Mouse (Mus musculus) forebrain, embryonic 14.5 days (tissue): ENCODE measurements around the gene Tmem116. TPM values are rescaled to one million over a fixed set of nuclear protein-coding genes. Genes with fewer than 3 reads are reported as not detected.

ENCODE experiments used
- ATAC-seq: fragments of 200-750 bp; cut with Nextera tagmentation; 2 replicates; pipeline ENCODE4 v1.8.0; 2017; ENCODE audit warnings: mild to moderate bottlenecking, moderate library complexity
- DNase-seq: peaks from one replicate; pipeline ENCODE4 v3.0.0-alpha.2; 2015; ENCODE audit warnings: low spot score
- H3K27ac ChIP-seq: fragments of 300-500 bp; sonication (generic); 2 replicates; pipeline ENCODE4 v1.5.1; 2014; ENCODE audit warnings: low read depth, mild to moderate bottlenecking, control low read depth, low read length, moderate library complexity
- H3K27me3 ChIP-seq: fragments of 300-500 bp; sonication (generic); replicated peaks from 2 replicates; pipeline ENCODE4 v1.6.1; 2014; ENCODE audit warnings: low read length, control low read depth, mixed read lengths; ENCODE audit not compliant: control insufficient read depth, insufficient read depth
- H3K36me3 ChIP-seq: fragments of 300-500 bp; sonication (generic); 2 replicates; pipeline ENCODE4 v1.6.1; 2014; ENCODE audit warnings: low read length, control low read depth; ENCODE audit not compliant: control insufficient read depth, insufficient read depth
- H3K4me1 ChIP-seq: fragments of 300-500 bp; sonication (generic); 2 replicates; pipeline ENCODE4 v1.6.1; 2014; ENCODE audit warnings: antibody characterized with exemption, low read length, control low read depth; ENCODE audit not compliant: control insufficient read depth, insufficient read depth
- H3K4me2 ChIP-seq: fragments of 300-500 bp; sonication (generic); 2 replicates; pipeline ENCODE4 v1.6.1; 2014; ENCODE audit warnings: mild to moderate bottlenecking, control low read depth, low read length
- H3K4me3 ChIP-seq: fragments of 300-500 bp; sonication (generic); 2 replicates; pipeline ENCODE4 v1.5.1; 2014; ENCODE audit warnings: low read depth, low read length, control low read depth
- H3K9ac ChIP-seq: fragments of 300-500 bp; sonication (generic); 2 replicates; pipeline ENCODE4 v1.6.1; 2014; ENCODE audit warnings: mild to moderate bottlenecking, low read length, control low read depth, moderate library complexity
- H3K9me3 ChIP-seq: fragments of 300-500 bp; sonication (generic); replicated peaks from 2 replicates; pipeline ENCODE4 v1.6.1; 2016; ENCODE audit warnings: low read length, control low read depth, mixed read lengths; ENCODE audit not compliant: control insufficient read depth
- WGBS: fragments of 180-500 bp; shearing (Covaris S2); extraction: QIAGEN DNeasy Blood & Tissue Kit; methylation state at CpG from one replicate; pipeline ENCODE4 v1.1.7; 2014; 5-methylcytosine and 5-hydroxymethylcytosine counted together
- polyA plus RNA-seq: library from polyadenylated mRNA; unstranded; fragments of >200 nt; fragmentation: Nextera tagmentation; extraction: Ambion mirVana; gene quantifications from 2 replicates; pipeline ENCODE4 v1.2.1, GENCODE M21; 2014

Gene Tmem116
- polyA plus RNA-seq, 1 experiment from 2014 or later: 1.0 TPM

DNA sequence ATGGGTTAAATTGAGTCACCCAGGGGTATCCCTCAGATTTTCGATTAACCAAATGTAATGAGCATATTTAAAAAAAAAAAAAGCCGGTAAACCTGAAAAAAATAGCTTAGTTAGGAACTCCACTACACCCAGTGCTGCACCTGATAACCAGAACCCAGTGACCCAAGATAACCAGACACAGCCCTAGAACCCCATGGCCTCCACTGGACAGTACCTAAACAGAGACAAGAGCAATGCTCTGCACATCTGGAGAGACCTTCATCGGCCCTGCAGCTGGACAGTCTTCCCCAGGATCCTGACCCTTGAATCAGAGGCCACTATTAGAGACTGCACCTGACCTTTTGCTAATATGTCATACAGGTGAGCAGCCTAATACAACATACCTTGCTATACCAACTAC lies 95.4 kb downstream of the Tmem116 start:
- Histone ChIP-seq H3K9ac (no peak overlapping the region), H3K36me3 (no peaks in the 10 kb centered on the region), H3K27me3 (no peaks in the 10 kb centered on the region), H3K4me1 (peaks cover 15% of the 10 kb centered on the region), H3K4me2 (no peak overlapping the region), H3K9me3 (no peaks in the 10 kb centered on the region), H3K27ac (no peak overlapping the region), H3K4me3 (no peak overlapping the region)
- 92% methylated on average over 3 of the region's 3 CpGs for WGBS
- no peak for DNase-seq
- ATAC-seq: no peak

DNA sequence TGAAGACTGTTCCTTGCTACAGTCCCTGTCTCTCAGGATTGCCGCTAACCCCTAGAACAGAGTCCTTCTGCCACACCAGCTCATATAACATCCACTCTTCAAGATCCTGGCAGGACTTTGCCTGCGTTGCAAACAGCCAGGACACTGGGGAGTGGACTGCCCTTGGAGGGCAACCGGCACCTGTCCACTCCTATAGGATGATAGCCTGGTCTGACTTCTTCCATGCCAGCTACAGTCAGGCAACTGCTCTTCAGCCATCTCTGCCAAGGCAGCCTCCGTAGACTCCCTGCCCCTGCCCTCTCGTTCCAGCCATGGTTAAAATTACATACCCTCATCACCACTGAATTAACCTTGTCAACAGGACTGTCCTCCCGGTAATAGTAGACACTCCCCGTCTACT lies 97.5 kb downstream of the Tmem116 start:
- no peaks in the 10 kb centered on the region for H3K27me3 ChIP-seq
- no peaks in the 10 kb centered on the region for H3K36me3 ChIP-seq
- WGBS: 86% methylated on average over 7 of the region's 7 CpGs
- H3K4me3 ChIP-seq: no peak overlapping the region
- H3K9me3 ChIP-seq: no peaks in the 10 kb centered on the region
- H3K27ac ChIP-seq: no peak overlapping the region
- ATAC-seq (no peak), DNase-seq (no peak)
- H3K4me2 ChIP-seq: no peak overlapping the region
- H3K4me1 ChIP-seq: peaks cover 11% of the 10 kb centered on the region
- H3K9ac ChIP-seq: no peak overlapping the region

DNA sequence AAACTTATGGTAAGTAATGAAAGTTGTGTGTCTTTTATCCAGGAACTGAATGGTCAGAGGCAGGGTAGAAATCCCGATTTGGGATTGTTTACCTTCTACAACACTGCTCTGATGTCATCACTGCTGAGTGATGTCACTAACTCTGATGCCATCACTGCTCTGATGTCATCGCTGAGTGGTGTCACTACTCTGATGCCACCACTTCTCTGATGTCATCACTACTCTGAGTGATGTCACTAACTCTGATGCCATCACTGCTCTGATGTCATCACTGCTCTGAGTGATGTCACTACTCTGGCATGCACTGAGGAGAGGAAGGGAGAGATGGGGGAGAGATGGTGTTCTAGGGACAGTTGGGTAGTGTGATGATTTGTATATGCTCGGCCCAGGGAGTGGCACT lies 110.7 kb downstream of the Tmem116 start:
- Histone ChIP-seq H3K4me3 (no peak overlapping the region), H3K27ac (no peak overlapping the region), H3K9ac (no peak overlapping the region), H3K36me3 (no peaks in the 10 kb centered on the region), H3K9me3 (no peaks in the 10 kb centered on the region), H3K4me2 (no peak overlapping the region), H3K4me1 (no peaks in the 10 kb centered on the region), H3K27me3 (no peaks in the 10 kb centered on the region)
- no peak for DNase-seq
- ATAC-seq: no peak
- WGBS: 91% methylated on average over 3 of the region's 3 CpGs

DNA sequence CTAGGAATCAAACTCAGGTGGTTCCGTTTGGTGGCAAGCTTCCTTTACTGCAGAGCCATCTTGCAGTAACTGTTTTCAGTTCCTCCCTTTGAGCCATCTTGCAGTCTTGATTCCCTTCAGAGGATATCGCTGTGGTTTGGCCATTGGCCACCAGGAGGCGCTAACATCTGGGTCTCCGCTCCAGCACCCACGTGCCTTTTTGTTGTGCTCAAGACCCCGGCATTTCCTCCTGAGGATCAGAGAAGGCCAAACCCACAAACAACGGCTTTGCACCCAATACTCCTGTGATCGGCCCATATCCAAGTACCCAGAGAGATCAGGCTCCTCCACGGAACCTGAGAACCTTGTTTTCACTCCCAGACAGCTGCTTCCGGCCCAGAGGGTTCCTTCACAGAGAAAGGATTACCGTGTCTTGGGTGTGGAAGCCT lies 112.8 kb downstream of the Tmem116 start:
- peak; percentile 62 for ATAC-seq
- 12% methylated on average over 11 of the region's 11 CpGs for WGBS

DNA sequence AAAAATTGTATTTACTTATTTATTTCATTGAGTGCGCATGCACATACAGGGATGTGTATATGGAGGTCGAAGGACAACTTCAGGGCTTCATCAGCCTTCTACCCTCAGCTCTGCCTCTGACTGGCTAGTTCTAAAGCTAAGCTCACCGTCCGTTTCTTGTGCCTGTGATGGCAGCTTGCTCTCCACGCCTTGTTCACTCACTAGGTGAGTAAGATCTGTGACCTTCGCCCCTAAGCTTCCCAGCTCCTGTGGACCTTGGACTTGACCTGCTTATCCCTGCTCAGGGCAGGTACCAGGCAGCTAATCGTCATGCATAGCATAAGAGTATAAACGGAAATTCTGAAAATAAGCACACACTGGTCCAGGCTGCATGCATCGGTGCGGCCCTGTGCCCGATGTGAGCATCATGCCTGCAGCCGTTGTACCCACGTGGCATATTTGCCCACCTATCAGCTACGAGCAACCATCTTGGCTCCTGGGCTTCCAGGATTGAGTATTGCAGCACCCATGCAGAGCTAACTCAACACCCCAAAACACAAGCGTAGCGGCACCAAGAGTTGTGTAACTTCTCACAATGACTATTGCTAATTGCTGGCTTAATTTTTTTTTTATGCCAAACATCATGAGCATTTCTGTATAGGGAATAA lies 114.5 kb downstream of the Tmem116 start:
- Histone ChIP-seq H3K4me3 (no peak overlapping the region), H3K4me2 (no peak overlapping the region), H3K9ac (no peak overlapping the region), H3K27ac (no peak overlapping the region), H3K27me3 (no peaks in the 10 kb centered on the region), H3K36me3 (peaks cover 11% of the 10 kb centered on the region), H3K9me3 (no peaks in the 10 kb centered on the region), H3K4me1 (no peaks in the 10 kb centered on the region)
- DNase-seq (no peak), ATAC-seq (no peak)
- WGBS: 94% methylated on average over 16 of the region's 16 CpGs

More for the DNA sequence above, 112.8 kb downstream of the Tmem116 start:
- Histone ChIP-seq H3K36me3 (peaks cover 7% of the 10 kb centered on the region), H3K9me3 (no peaks in the 10 kb centered on the region), H3K9ac (no peak overlapping the region; the same call in 1 of the 2 replicates), H3K4me3 (no peak overlapping the region), H3K4me2 (peak overlapping the region; percentile 29), H3K4me1 (no peaks in the 10 kb centered on the region), H3K27ac (no peak overlapping the region), H3K27me3 (no peaks in the 10 kb centered on the region)
- peak; percentile 87 for DNase-seq

DNA sequence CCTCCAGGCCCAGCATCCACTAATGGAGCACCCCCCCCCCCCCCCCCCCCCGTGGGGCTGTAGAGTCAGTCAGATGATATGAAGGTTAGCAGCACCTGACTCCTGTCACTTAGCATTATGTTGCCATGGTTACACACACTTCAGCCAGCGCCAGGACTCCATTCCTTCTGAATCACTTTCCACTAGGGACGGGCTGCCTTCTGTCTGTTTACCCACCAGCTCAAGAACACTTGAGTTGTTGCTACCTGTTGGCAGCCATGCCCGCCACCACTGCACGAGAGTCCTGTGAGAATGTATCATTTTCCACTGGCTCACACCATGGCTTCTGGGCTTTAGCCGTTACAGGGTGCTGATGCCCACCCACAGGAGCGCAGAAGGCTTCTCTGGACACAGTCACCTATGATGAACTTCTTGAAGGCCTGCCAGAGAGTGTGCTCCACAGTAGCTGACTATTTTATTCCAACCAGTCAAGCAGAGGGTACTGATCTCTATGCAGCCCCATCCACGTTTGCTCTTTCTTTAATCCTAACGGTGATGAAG lies 118.3 kb downstream of the Tmem116 start:
- Histone ChIP-seq H3K27ac (no peak overlapping the region), H3K4me1 (no peaks in the 10 kb centered on the region), H3K4me2 (no peak overlapping the region), H3K9me3 (no peaks in the 10 kb centered on the region), H3K27me3 (no peaks in the 10 kb centered on the region), H3K4me3 (no peak overlapping the region), H3K36me3 (peaks cover 28% of the 10 kb centered on the region), H3K9ac (no peak overlapping the region)
- WGBS: 77% methylated on average over 9 of the region's 9 CpGs
- DNase-seq (no peak), ATAC-seq (no peak)

DNA sequence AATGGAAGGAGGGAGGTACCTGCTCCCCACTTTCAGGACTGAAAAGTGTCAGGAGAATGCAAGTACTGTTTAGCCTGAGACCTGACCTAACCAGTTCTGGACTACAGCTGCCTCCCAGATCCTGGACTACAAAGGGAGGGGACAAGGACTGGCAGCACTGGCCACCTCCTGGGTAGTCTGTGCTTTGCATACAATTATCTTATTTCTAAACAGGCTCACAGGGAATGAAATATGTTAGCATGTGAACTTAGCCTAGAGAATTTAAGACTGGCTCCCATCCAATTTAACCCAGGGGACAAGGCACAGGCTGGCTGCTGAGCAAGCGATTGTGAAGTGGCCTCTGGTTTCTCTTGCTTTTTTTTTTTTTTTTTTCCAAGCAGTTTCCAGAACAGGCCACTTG lies 119.1 kb downstream of the Tmem116 start:
- Histone ChIP-seq H3K9ac (no peak overlapping the region), H3K36me3 (peaks cover 30% of the 10 kb centered on the region), H3K27me3 (no peaks in the 10 kb centered on the region), H3K4me1 (no peaks in the 10 kb centered on the region), H3K27ac (no peak overlapping the region), H3K4me2 (no peak overlapping the region), H3K4me3 (no peak overlapping the region), H3K9me3 (no peaks in the 10 kb centered on the region)
- 94% methylated on average over 1 of the region's 1 CpGs for WGBS
- ATAC-seq: no peak
- DNase-seq: no peak

Other genes with a start within 250 kb of the Tmem116 start
- gene Rpl6, start 247.4 kb upstream of the Tmem116 start, polyA plus RNA-seq: 455 and 505 TPM in 2 replicates
- gene Hectd4, start 231.7 kb upstream of the Tmem116 start, polyA plus RNA-seq: 15.8 and 22.0 TPM in 2 replicates
- 129 and 140 TPM in 2 replicates for gene Trafd1, start 66.3 kb upstream of the Tmem116 start, polyA plus RNA-seq
- gene Naa25, start 54.0 kb upstream of the Tmem116 start, polyA plus RNA-seq: 54.7 and 61.9 TPM in 2 replicates
- 125 and 138 TPM in 2 replicates for gene Erp29, start 613 bp downstream of the Tmem116 start, polyA plus RNA-seq
- not detected in 2 replicates for gene Adam1b, start 51.5 kb downstream of the Tmem116 start, polyA plus RNA-seq
- 2.2 and 3.2 TPM in 2 replicates for gene Adam1a, start 93.6 kb downstream of the Tmem116 start, polyA plus RNA-seq
- gene Gm42878, start 93.6 kb downstream of the Tmem116 start, polyA plus RNA-seq: not detected in 2 replicates
- gene Mapkapk5, start 94.0 kb downstream of the Tmem116 start, polyA plus RNA-seq: 55.8 and 64.0 TPM in 2 replicates
- gene Aldh2, start 141.9 kb downstream of the Tmem116 start, polyA plus RNA-seq: 38.3 and 42.2 TPM in 2 replicates
- gene Acad12, start 167.0 kb downstream of the Tmem116 start, polyA plus RNA-seq: 1.1 and 1.2 TPM in 2 replicates
- gene Acad10, start 208.6 kb downstream of the Tmem116 start, polyA plus RNA-seq: 0.84 and 1.1 TPM in 2 replicates
- gene Brap, start 208.7 kb downstream of the Tmem116 start, polyA plus RNA-seq: 36.8 and 43.5 TPM in 2 replicates